Mouse (Mus musculus) heart, embryonic 10.5 days (tissue): ENCODE measurements around the gene Cort. TPM values are rescaled to one million over a fixed set of nuclear protein-coding genes. Genes with fewer than 3 reads are reported as not detected.

ENCODE experiments used
- DNase-seq: peaks from one replicate; pipeline ENCODE4 v3.0.0-alpha.2; 2017; ENCODE audit warnings: low spot score
- H3K27ac ChIP-seq: fragments of 300-500 bp; sonication (generic); 2 replicates; pipeline ENCODE4 v1.5.1; 2016; ENCODE audit warnings: mild to moderate bottlenecking
- H3K27me3 ChIP-seq: fragments of 300-500 bp; sonication (generic); 2 replicates; pipeline ENCODE4 v1.6.1; 2016; ENCODE audit warnings: mild to moderate bottlenecking; ENCODE audit not compliant: poor library complexity, insufficient read depth, severe bottlenecking
- H3K36me3 ChIP-seq: fragments of 300-500 bp; sonication (generic); 2 replicates; pipeline ENCODE4 v1.6.1; 2016; ENCODE audit warnings: mild to moderate bottlenecking, moderate library complexity
- H3K4me1 ChIP-seq: fragments of 300-500 bp; sonication (generic); 2 replicates; pipeline ENCODE4 v1.6.1; 2016; ENCODE audit warnings: mild to moderate bottlenecking
- H3K4me3 ChIP-seq: fragments of 300-500 bp; sonication (generic); 2 replicates; pipeline ENCODE4 v1.5.1; 2016; ENCODE audit warnings: mild to moderate bottlenecking, moderate library complexity
- H3K9me3 ChIP-seq: fragments of 300-500 bp; sonication (generic); 2 replicates; pipeline ENCODE4 v1.6.1; 2016; ENCODE audit warnings: mild to moderate bottlenecking, moderate library complexity
- WGBS: fragments of 180-500 bp; shearing (Covaris S2); methylation state at CpG from one replicate; pipeline ENCODE4 v1.1.7; 2016; 5-methylcytosine and 5-hydroxymethylcytosine counted together
- polyA plus RNA-seq: library from polyadenylated mRNA; unstranded; fragments of >200 nt; fragmentation: Nextera tagmentation; extraction: Ambion mirVana; gene quantifications from 2 replicates; pipeline ENCODE4 v1.2.1, GENCODE M21; 2016

Gene Cort
- polyA plus RNA-seq, 1 experiment from 2014 or later: 0.28 TPM

DNA sequence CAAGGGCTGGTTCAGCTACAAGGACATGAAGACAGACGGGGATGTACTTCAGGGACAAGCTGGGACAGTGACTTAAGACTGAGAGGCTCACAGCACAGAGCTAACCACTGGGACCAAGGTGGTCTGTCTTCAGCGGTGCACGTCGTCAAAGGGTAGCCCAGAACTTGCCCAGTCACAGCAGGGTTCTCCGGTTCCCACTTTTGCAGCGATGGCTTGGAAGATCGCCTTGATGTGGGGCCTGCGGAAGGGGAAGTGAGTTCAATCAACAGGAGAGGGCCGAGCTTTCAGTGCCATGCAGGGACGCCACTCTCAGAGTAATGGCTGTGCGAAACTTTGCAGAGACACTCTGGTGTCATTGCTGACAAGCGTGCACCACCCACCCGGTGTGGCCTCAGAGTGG lies 33.3 kb upstream of the Cort start:
- H3K27ac ChIP-seq: no peak overlapping the region
- H3K36me3 ChIP-seq: peaks cover 98% of the 10 kb centered on the region
- WGBS: 85% methylated on average over 13 of the region's 13 CpGs
- no peaks in the 10 kb centered on the region for H3K27me3 ChIP-seq
- peaks cover 8% of the 10 kb centered on the region for H3K4me1 ChIP-seq
- no peak overlapping the region for H3K4me3 ChIP-seq
- DNase-seq: no peak
- no peaks in the 10 kb centered on the region for H3K9me3 ChIP-seq

DNA sequence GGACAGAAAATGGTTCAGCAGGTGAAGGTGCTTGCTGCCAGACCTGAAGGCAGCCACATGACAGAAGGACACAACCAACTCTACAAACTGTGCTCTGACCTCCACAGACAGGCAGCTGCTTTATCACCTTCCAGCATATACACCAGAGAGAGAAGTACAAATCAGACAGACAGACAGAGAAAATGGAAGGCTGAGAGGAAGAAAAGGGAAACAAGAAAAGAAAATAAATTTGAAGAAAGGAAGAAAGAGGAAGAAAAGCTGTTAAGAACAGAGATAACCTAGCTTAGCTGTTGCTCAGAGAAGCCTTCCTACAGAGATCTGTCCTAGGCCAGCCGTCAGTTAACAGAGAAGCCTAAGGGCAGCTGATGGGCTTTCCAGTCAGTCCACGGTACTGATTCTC lies 32.6 kb upstream of the Cort start:
- Histone ChIP-seq H3K4me1 (peaks cover 3% of the 10 kb centered on the region; the same call in 1 of the 2 replicates), H3K9me3 (no peaks in the 10 kb centered on the region), H3K36me3 (peaks cover 99% of the 10 kb centered on the region), H3K27ac (no peak overlapping the region), H3K4me3 (no peak overlapping the region), H3K27me3 (no peaks in the 10 kb centered on the region)
- no peak for DNase-seq
- WGBS: 79% methylated on average over 2 of the region's 2 CpGs

DNA sequence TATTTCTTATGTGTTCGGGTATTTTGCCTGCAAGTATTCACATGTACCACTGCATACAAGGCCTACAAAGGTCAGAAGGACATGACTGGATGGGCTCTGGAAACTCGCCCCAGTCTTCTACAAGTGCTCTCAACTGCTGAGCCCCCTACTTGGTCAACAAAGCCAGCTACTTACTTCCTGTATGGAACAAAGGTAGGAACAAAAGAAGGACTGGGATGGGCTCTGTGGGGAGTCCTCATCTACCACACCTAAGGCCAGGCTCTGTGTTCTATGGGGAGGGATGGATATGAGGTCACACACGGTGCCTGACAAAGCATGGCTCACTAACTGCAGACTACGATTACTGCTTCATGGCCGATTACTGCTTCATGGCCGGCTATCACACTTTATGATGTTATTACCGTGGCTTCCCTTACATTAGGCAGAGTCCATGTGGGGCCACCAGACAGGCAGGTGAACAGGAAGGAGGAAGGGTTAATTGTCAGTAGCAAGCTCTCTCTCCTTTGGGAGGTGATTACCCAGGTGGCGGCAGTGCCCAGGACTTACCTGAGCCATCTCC lies 30.9 kb upstream of the Cort start:
- Histone ChIP-seq H3K9me3 (no peaks in the 10 kb centered on the region), H3K36me3 (peaks cover 99% of the 10 kb centered on the region), H3K4me3 (no peak overlapping the region), H3K4me1 (peaks cover 3% of the 10 kb centered on the region; the same call in 1 of the 2 replicates), H3K27ac (no peak overlapping the region), H3K27me3 (no peaks in the 10 kb centered on the region)
- WGBS: 87% methylated on average over 8 of the region's 8 CpGs
- DNase-seq: no peak

DNA sequence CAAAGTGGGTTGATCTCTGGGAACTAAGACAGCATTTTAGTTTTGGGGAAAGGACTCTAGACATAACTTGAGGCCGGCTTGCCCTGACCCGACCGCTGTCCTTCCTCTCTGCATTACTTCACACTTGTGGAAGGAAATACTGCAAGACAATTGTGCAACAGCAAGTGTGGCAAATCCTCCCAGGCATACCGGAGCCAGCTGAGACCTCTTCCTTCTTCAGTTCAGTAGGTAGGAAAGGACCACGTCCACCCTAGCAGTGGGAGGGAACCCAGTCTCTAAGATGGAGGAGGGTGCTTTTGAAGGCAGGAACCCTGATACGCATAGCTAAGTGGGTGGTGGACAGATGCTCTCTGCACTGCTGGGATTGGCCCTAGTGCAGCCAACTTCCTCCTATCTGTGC lies 29.1 kb upstream of the Cort start:
- DNase-seq: no peak
- no peak overlapping the region for H3K4me3 ChIP-seq
- H3K27ac ChIP-seq: no peak overlapping the region
- H3K36me3 ChIP-seq: peaks cover 100% of the 10 kb centered on the region
- peaks cover 3% of the 10 kb centered on the region; the same call in 1 of the 2 replicates for H3K4me1 ChIP-seq
- no peaks in the 10 kb centered on the region for H3K9me3 ChIP-seq
- no peaks in the 10 kb centered on the region for H3K27me3 ChIP-seq
- 94% methylated on average over 6 of the region's 6 CpGs for WGBS

DNA sequence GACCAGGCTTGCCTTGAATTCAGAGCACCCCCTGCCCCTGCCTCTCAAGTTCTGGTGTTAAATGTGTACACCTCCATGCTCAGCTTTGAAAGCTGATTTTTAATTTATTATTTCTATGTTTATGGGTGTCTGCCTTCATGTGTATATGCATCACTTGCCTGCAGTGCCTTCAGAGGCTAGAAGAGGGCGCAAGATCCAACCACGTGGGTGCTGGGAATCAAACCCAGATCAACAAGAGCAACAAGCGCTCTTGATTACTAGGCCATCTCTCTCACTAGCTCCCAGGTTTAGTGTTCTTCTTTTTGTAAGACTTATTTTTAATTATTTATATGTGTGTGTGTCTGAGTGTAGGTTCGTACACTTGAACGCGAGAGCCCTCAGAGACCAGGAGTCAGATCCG lies 28.3 kb upstream of the Cort start:
- no peak for DNase-seq
- Histone ChIP-seq H3K4me1 (peaks cover 3% of the 10 kb centered on the region; the same call in 1 of the 2 replicates), H3K27ac (no peak overlapping the region), H3K9me3 (no peaks in the 10 kb centered on the region), H3K4me3 (no peak overlapping the region), H3K36me3 (peaks cover 100% of the 10 kb centered on the region), H3K27me3 (no peaks in the 10 kb centered on the region)
- WGBS: 96% methylated on average over 7 of the region's 7 CpGs

DNA sequence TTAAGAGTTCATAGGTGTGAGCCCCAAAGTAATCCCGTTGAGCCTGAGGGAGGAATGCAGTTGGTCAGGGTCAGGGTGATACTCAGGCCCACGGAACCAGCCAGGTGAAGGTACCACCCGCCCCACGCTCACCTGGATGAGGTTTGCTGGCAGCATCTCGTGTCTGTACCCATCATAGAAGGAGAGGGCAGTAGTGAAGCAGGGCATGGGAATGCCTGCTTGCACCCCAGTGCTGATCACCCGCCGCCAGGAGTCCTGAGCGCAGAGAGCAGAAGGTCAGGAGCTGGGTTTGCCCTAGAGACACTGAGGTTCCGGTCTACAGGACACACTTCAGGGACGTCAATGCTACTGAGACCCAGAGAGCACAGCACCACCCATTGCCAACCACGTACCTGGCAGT lies 24.2 kb upstream of the Cort start:
- H3K36me3 ChIP-seq: peaks cover 66% of the 10 kb centered on the region
- H3K4me1 ChIP-seq: peaks cover 10% of the 10 kb centered on the region
- no peaks in the 10 kb centered on the region for H3K9me3 ChIP-seq
- H3K27me3 ChIP-seq: no peaks in the 10 kb centered on the region
- no peak overlapping the region for H3K4me3 ChIP-seq
- H3K27ac ChIP-seq: no peak overlapping the region
- no peak for DNase-seq
- WGBS: 91% methylated on average over 11 of the region's 11 CpGs

DNA sequence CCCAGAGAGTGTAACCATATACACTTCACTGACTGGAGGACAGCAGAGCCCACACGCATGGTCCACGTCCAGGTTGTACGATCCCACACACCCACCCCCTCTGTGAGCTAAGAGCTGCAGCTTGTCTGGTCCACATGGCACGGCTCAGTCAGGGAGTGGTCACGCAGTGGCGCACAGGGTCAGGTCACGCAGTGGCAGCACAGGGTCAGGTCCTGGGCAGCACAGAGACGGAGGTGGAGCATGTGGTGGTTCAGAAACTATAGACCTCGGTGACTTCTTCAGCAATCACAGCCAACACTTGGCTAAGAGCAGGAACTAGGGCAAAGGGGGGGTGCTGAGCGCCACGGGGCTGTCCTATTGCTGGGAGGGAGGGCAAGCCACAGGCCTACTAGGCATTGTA lies 23.7 kb upstream of the Cort start:
- WGBS: 92% methylated on average over 11 of the region's 11 CpGs
- H3K27me3 ChIP-seq: no peaks in the 10 kb centered on the region
- no peaks in the 10 kb centered on the region for H3K9me3 ChIP-seq
- no peak for DNase-seq
- H3K4me1 ChIP-seq: peaks cover 10% of the 10 kb centered on the region
- H3K4me3 ChIP-seq: no peak overlapping the region
- no peak overlapping the region for H3K27ac ChIP-seq
- H3K36me3 ChIP-seq: peaks cover 61% of the 10 kb centered on the region

DNA sequence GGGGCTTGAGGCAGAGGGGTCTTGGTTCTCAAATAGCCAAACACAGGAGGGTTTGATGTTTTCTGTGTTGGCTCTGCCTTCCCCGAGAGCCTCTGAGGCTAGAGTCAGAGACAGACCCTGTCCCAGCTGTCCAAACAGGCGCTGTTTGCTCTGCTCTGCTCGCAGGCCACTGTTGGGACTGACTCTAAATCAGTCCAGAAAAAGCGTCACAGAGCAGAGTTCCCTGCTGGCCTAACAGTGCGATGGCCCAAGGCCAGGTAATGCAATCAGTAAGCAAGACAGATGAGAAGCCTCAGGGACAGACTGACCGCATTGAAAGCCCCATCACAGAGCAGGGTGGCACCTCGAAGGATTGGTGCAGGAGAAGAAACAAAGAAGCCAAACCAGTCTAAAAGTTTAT lies 23.0 kb upstream of the Cort start:
- DNase-seq: no peak
- no peak overlapping the region for H3K4me3 ChIP-seq
- peaks cover 10% of the 10 kb centered on the region for H3K4me1 ChIP-seq
- H3K9me3 ChIP-seq: no peaks in the 10 kb centered on the region
- WGBS: 76% methylated on average over 7 of the region's 7 CpGs
- no peaks in the 10 kb centered on the region for H3K27me3 ChIP-seq
- H3K36me3 ChIP-seq: peaks cover 55% of the 10 kb centered on the region
- H3K27ac ChIP-seq: no peak overlapping the region

DNA sequence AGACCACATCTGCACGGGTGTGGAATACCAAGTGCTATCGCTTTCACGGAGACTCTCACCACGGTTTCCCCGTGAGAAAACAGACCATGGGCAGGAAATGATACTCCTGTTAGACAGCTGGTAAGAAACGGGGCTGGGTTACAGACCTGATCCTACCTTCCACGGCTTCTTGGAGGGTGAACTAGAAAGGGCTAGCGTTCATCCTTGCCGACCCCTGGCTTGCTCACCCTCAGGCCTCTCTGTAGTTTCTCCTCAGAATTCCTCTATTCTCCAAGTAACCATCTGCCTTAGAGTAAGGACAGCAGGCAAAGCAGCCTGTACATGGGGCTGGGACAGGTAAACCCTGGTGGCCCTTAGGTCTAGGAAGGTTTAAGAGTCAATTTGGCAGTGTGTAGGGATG lies 22.6 kb upstream of the Cort start:
- WGBS: 94% methylated on average over 9 of the region's 9 CpGs
- H3K36me3 ChIP-seq: peaks cover 50% of the 10 kb centered on the region

DNA sequence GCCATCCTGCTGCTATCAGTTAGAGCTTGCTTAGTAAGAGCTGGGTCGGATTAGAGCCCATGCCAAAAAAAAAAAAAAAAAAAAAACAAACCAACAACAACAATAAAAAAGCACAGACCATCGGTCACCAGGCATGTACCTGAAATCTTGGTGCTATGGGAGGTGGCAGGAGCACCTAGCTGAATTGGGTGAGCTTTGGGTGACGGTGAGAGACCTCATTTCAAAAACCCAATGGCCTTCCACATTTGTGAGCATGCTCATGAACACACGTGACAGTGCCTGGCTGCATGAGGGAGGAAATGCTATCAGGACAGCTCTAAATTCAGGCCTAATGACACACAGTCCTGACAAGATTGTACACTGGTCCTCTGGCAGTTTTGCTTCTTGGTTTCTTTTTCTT lies 21.5 kb upstream of the Cort start:
- H3K4me3 ChIP-seq: no peak overlapping the region
- DNase-seq: no peak
- H3K27ac ChIP-seq: no peak overlapping the region
- peaks cover 10% of the 10 kb centered on the region for H3K4me1 ChIP-seq
- H3K36me3 ChIP-seq: peaks cover 39% of the 10 kb centered on the region
- 0 out of 2 replicates have a peak, but pooled peaks cover 3% of the 10 kb centered on the region for H3K27me3 ChIP-seq
- WGBS: 66% methylated on average over 4 of the region's 4 CpGs
- no peaks in the 10 kb centered on the region for H3K9me3 ChIP-seq

More for the DNA sequence above, 22.6 kb upstream of the Cort start:
- no peak overlapping the region for H3K4me3 ChIP-seq
- DNase-seq: no peak
- no peaks in the 10 kb centered on the region for H3K27me3 ChIP-seq
- H3K27ac ChIP-seq: no peak overlapping the region
- H3K4me1 ChIP-seq: peaks cover 10% of the 10 kb centered on the region
- H3K9me3 ChIP-seq: no peaks in the 10 kb centered on the region

DNA sequence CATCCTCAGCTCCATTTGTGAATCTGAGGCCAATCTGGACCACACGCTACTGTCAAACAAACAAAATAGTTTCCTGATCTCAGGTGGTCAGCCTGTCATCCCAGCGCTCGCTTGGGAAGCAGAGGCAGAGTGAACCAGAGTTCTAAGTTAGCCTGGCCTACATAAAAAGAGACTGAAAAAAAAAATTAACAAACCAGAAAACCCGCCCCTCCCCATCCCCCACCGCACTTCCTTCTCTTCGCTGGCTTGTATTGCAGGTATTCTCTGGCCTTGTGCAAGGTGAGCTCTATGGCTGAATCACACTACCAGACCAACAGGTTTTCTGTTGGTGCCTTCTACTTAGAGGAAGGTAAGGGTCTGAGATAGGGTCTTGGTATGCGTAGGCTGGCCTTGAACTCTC lies 21.0 kb upstream of the Cort start:
- Histone ChIP-seq H3K27ac (no peak overlapping the region), H3K27me3 (0 out of 2 replicates have a peak, but pooled peaks cover 3% of the 10 kb centered on the region), H3K36me3 (peaks cover 34% of the 10 kb centered on the region), H3K4me1 (peaks cover 10% of the 10 kb centered on the region), H3K9me3 (no peaks in the 10 kb centered on the region), H3K4me3 (no peak overlapping the region)
- DNase-seq: no peak
- 77% methylated on average over 7 of the region's 7 CpGs for WGBS

DNA sequence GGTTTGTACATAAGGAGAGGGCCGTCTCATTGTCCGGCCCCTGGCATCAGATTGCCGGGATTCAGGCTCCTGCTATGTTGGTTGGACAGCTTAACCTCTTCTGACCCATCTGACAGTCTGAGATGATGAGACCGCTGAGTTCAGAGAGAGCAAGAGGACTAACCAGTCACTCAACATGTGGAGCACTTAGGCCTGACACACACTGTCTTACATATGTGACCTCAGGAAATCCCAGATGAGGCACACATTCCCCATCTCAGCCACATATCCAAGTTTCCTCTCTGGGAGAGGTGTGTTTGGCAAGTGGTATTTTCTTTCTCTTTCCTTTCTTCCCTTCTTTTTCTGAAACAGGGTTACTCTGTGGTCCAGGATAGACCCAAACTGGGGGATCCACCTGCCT lies 18.6 kb upstream of the Cort start:
- DNase-seq: no peak
- Histone ChIP-seq H3K27ac (no peak overlapping the region), H3K9me3 (no peaks in the 10 kb centered on the region), H3K4me1 (peaks cover 10% of the 10 kb centered on the region), H3K27me3 (0 out of 2 replicates have a peak, but pooled peaks cover 3% of the 10 kb centered on the region), H3K36me3 (peaks cover 10% of the 10 kb centered on the region), H3K4me3 (no peak overlapping the region)
- 73% methylated on average over 4 of the region's 4 CpGs for WGBS

DNA sequence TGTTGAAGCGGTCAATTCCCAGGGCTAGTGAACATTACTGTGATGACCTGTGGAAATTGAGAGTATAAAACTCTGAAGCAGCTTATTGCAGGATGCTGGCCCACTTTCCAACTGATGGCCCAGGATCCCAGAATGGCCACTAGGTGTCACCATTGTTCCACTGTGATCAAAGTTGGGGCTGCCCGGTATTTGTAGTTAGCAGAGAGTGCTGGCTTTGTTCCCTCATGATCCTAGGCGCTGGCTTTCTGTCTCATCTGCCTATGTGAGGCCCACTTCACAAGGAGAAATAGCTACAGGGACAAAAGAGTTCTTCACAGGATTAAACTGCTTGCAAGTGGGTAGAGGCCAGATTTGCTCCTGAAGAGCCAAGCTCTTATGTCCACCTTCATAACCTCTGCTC lies 17.9 kb upstream of the Cort start:
- H3K36me3 ChIP-seq: peaks cover 3% of the 10 kb centered on the region
- no peaks in the 10 kb centered on the region for H3K9me3 ChIP-seq
- peaks cover 10% of the 10 kb centered on the region for H3K4me1 ChIP-seq
- peak; percentile 91 for DNase-seq
- 0 out of 2 replicates have a peak, but pooled peaks cover 3% of the 10 kb centered on the region for H3K27me3 ChIP-seq
- H3K4me3 ChIP-seq: no peak overlapping the region
- H3K27ac ChIP-seq: no peak overlapping the region
- 1% methylated on average over 3 of the region's 3 CpGs for WGBS

DNA sequence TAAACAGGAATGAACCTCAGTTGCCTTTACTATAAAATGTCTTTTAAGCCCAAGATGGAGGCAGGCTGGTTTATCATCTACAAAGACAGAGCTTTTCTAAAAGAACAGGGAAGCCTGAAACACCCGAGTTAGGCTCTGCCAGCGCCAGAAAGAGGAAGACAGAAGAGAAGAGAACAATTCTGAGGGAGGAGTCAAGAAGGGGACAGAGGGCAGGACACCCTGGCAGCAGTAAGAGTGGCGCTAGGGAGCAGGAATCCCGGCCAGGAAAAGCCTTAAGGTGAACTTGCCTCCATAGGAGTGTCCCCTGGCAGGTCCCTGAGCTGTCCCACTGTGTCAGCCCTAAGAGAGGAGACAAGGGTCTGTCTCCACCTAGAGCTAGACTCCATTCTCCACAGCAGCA lies 17.0 kb upstream of the Cort start:
- peaks cover 10% of the 10 kb centered on the region for H3K4me1 ChIP-seq
- no peak overlapping the region for H3K27ac ChIP-seq
- 0 out of 2 replicates have a peak, but pooled peaks cover 3% of the 10 kb centered on the region for H3K27me3 ChIP-seq
- WGBS: 27% methylated on average over 4 of the region's 4 CpGs
- no peak for DNase-seq
- H3K9me3 ChIP-seq: no peaks in the 10 kb centered on the region
- no peak overlapping the region for H3K4me3 ChIP-seq
- H3K36me3 ChIP-seq: no peaks in the 10 kb centered on the region
